Mouse (Mus musculus) kidney, adult 10 weeks (tissue): ENCODE measurements around the gene Smim24. TPM values are rescaled to one million over a fixed set of nuclear protein-coding genes. Genes with fewer than 3 reads are reported as not detected.

ENCODE experiments used
- polyA plus RNA-seq: library from polyadenylated mRNA; stranded (reverse); fragments of 350-450 nt; fragmentation: Illumina TruSeq; extraction: RNeasy Lipid Tissue Mini Kit (QIAGEN cat#74804); gene quantifications from one replicate; pipeline ENCODE4 v1.2.3, GENCODE M21; 2014; ENCODE audit warnings: low read depth, low replicate concordance

Gene Smim24
- polyA plus RNA-seq, result 25.1 TPM

DNA sequence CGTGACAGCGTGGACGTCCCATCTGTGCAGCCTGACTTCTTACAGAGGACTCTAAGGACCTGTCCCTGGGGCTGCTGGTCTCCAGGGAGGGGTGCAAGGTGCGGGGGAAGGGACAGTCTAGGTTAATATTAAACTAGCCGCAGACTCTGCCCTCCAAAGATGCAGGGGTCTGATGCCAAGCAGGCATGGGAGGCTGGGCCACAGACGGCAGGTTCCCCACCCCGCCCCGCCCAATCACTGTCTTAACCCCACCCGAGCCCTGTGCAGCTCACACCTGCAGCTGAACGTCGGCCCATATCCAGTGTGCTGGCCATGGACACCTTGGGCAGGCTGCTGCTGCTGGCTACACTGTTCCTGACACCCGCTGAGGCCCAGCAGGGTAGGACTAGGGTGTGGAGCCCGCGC lies at the start of gene Smim24:
Gene Smim24 (plus strand): TSS at position 271 of the 405 bp plus-strand sequence.

DNA sequence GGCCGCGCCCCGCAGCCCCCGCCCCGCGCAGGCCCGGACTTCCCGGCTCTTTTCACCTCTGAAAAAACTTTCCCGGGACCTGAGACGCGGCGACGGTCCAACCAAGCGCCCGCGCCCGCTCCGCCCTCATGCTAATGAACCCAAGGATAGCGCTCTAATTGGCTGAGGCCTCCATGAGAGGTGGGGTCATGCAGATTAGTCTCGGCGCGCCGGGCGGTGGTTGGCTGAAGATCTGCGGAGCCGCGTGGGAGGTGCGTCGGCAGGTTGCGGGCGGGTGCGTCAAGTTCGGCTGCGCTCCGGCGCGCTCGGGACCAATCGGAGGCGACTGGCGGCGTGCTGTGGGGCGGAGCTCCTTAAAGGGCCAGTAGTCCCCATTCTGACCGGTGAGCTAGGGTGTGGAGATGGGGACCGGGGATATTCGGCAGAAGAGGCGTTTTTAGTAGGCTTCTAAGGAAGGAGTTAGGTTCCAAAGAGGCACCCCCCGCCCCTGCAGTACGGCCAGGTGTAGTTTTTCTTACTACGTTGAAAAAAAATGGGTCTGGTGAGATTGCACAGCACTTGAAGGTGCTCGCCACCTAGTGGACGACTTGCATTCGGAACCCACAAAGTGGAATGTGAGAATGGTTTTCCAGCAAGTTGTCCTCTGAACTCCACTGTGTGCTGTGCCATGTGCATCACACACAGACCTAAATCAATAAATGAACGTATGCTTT lies 42.3 kb upstream of the Smim24 start, which contains the start of gene Hmg20b:
Gene Hmg20b (minus strand): TSS at position 130 of the 713 bp plus-strand sequence.

GRCm38 (mm10) chr10:81356991-81357844 lies 35.6 kb upstream of the Smim24 start, which contains the start of gene Mfsd12:
Mfsd12 (plus strand) TSS chr10:81357491.

DNA sequence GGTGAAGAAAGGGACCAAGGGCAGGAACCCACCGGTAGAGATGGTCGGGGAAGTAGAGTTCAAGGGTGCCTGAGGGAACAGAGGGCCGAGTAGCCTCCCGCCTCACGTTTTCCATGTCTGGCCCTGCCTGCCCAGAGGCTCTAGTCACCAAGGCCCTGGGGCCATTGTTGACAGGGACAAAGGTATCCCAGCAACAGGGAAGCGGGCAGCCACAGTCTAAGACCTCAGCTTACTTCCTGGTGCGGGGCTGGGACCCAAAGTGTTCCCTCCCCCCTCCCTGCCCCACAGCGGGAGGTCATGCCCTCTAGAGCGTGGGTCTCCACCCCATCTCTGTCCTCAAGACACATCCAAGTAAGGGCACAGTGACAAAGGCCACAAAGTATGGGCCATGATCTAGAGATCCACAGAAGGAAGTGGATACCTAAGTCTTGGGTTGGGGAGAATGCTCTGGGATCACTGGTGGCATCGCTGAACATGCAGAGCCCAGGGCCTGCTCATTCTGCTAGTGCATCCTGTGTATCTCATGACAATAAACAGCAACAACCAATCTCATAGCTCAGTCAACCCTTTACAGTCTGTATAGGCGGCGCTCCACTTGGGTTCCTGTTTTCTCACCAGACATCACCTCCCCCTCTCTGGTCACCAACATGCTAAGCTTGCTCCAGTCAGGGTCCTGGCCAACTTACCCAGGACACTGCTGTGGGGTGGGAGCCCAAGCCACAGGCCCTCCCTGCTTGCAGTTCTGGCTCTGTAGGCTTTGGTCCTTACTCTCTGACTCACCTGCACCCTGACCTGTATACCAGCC lies 27.0 kb upstream of the Smim24 start, which contains the start of gene 4930404N11Rik:
Gene 4930404N11Rik (minus strand): TSS at position 145 of the 805 bp plus-strand sequence.

GRCm38 (mm10) chr10:81377793-81378552 lies 14.9 kb upstream of the Smim24 start, which contains the start of gene Fzr1:
Fzr1 (minus strand) TSS chr10:81378516.

DNA sequence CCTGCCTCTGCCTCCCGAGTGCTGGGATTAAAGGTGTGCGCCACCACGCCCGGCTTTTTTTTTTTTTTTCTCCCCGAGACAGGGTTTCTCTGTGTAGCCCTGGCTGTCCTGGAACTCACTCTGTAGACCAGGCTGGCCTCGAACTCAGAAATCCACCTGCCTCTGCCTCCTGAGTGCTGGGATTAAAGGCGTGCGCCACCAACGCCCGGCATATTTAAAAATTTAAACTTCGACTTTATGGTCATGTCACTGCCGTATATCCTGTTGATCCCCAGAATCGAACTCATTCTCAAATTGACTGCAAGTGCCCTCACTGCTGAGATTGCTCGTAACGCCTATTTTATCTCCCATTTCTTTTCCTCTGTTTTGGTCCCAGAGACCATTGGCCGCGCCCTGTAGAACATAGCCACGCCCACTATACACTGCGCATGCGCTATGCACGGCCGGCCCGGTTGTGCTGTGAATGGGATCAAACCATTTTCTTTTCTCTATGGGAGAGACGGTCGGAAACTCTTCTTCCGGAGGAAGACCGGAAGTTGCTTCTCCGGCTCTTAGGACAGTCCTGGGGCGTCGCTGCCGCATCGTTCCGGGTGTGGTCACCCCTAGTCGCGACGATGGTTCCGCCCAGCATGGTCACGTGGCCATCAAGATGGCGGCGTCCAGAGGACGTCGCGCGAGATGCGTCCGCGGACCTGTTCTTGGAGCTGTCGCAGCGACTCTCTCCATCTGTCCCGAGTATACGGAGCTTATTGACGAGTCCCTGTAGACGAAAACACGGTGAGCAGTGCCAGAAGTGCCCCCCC lies 8.8 kb upstream of the Smim24 start, which contains the start of the genes Dohh and Gm48551:
Gene Dohh (plus strand): TSS at position 627 of the 803 bp plus-strand sequence.
Gene Gm48551 (plus strand): TSS at position 665 of the 803 bp plus-strand sequence.

GRCm38 (mm10) chr10:81388505-81389055 lies 4.3 kb upstream of the Smim24 start, which contains the start of gene Gm48552:
Gm48552 (plus strand) TSS chr10:81389005.

Other genes starting within 250 kb of the Smim24 start
- gene Pias4, start 225.1 kb upstream of the Smim24 start, polyA plus RNA-seq, result not detected
- 6.2 TPM for gene Eef2, start 216.4 kb upstream of the Smim24 start, polyA plus RNA-seq
- gene Dapk3, start 210.0 kb upstream of the Smim24 start, polyA plus RNA-seq, result not detected
- not detected for gene 4930442H23Rik, start 209.2 kb upstream of the Smim24 start, polyA plus RNA-seq
- not detected for gene Nmrk2, start 191.0 kb upstream of the Smim24 start, polyA plus RNA-seq
- not detected for gene Atcay, start 162.2 kb upstream of the Smim24 start, polyA plus RNA-seq
- 0.20 TPM for gene Zfr2, start 159.9 kb upstream of the Smim24 start, polyA plus RNA-seq
- not detected for gene Matk, start 140.1 kb upstream of the Smim24 start, polyA plus RNA-seq
- 1.6 TPM for gene Mrpl54, start 126.1 kb upstream of the Smim24 start, polyA plus RNA-seq
- not detected for gene Apba3, start 126.1 kb upstream of the Smim24 start, polyA plus RNA-seq
- 2.5 TPM for gene Tjp3, start 101.5 kb upstream of the Smim24 start, polyA plus RNA-seq
- 1.1 TPM for gene Pip5k1c, start 100.1 kb upstream of the Smim24 start, polyA plus RNA-seq
- gene Cactin, start 71.9 kb upstream of the Smim24 start, polyA plus RNA-seq, result 0.16 TPM
- not detected for gene Tbxa2r, start 64.3 kb upstream of the Smim24 start, polyA plus RNA-seq
- not detected for gene Gipc3, start 49.8 kb upstream of the Smim24 start, polyA plus RNA-seq
- 5.1 TPM for gene Hmg20b, start 42.6 kb upstream of the Smim24 start, polyA plus RNA-seq
- gene Mfsd12, start 35.6 kb upstream of the Smim24 start, polyA plus RNA-seq, result 0.24 TPM
- gene 4930404N11Rik, start 27.2 kb upstream of the Smim24 start, polyA plus RNA-seq, result not detected
- gene Fzr1, start 14.5 kb upstream of the Smim24 start, polyA plus RNA-seq, result not detected
- gene Dohh, start 8.6 kb upstream of the Smim24 start, polyA plus RNA-seq, result not detected
- not detected for gene Gm48551, start 8.6 kb upstream of the Smim24 start, polyA plus RNA-seq
- not detected for gene Gm48552, start 4.0 kb upstream of the Smim24 start, polyA plus RNA-seq
- gene Nfic, start 62.6 kb downstream of the Smim24 start, polyA plus RNA-seq, result 11.8 TPM
- not detected for gene Celf5, start 89.7 kb downstream of the Smim24 start, polyA plus RNA-seq
- gene Ncln, start 103.3 kb downstream of the Smim24 start, polyA plus RNA-seq, result 0.53 TPM
- gene S1pr4, start 107.1 kb downstream of the Smim24 start, polyA plus RNA-seq, result not detected
- not detected for gene Gna15, start 131.2 kb downstream of the Smim24 start, polyA plus RNA-seq
- 2.5 TPM for gene Gna11, start 152.1 kb downstream of the Smim24 start, polyA plus RNA-seq
- gene Aes, start 166.4 kb downstream of the Smim24 start, polyA plus RNA-seq, result 18.4 TPM
- gene Tle2, start 181.5 kb downstream of the Smim24 start, polyA plus RNA-seq, result 6.3 TPM
- gene Tle6, start 208.0 kb downstream of the Smim24 start, polyA plus RNA-seq, result 0.73 TPM
- gene BC025920, start 213.2 kb downstream of the Smim24 start, polyA plus RNA-seq, result 2.3 TPM
- gene Sirt6, start 234.7 kb downstream of the Smim24 start, polyA plus RNA-seq, result not detected
- 2.0 TPM for gene Ankrd24, start 235.5 kb downstream of the Smim24 start, polyA plus RNA-seq